Mouse (Mus musculus) CH12.LX (cell line): ENCODE results near the gene Cd3d.
A peak's percentile ranks its signal among the peaks of the same experiment; 100 is the strongest.

Experiments used
- BHLHE40 ChIP-seq: IDR thresholded peaks from 2 replicates; pipeline ENCODE4 v1.6.1; 2011; ENCODE audit warnings: mild to moderate bottlenecking, low read depth, low read length, improper control_type of control experiment
- CTCF ChIP-seq, 2 experiments: IDR thresholded peaks in 1 of 2; conservative IDR thresholded peaks in 1 of 2; 2 replicates each; pipeline ENCODE4 v1.5.1; 2011 to 2012; ENCODE audit warnings: low read depth in 2 of 2, low read length in 2 of 2, improper control_type of control experiment in 1 of 2, inconsistent platforms in 1 of 2, mild to moderate bottlenecking in 1 of 2, moderate library complexity in 1 of 2
- ELF1 ChIP-seq: IDR thresholded peaks from 2 replicates; pipeline ENCODE4 v1.6.1; 2014; ENCODE audit warnings: low read depth, mild to moderate bottlenecking, inconsistent platforms, low read length, improper control_type of control experiment
- EP300 ChIP-seq: IDR thresholded peaks from 2 replicates; pipeline ENCODE4 v1.6.1; 2011; ENCODE audit warnings: low read length, improper control_type of control experiment
- JUN ChIP-seq: IDR thresholded peaks from 2 replicates; pipeline ENCODE4 v1.6.1; 2011; ENCODE audit warnings: low read depth, mild to moderate bottlenecking, low read length, improper control_type of control experiment, moderate library complexity; ENCODE audit not compliant: insufficient read depth
- MAFK ChIP-seq: IDR thresholded peaks from 2 replicates; pipeline ENCODE4 v1.6.1; 2011; ENCODE audit warnings: low read length, improper control_type of control experiment; ENCODE audit not compliant: insufficient replicate concordance
- MXI1 ChIP-seq: IDR thresholded peaks from 2 replicates; pipeline ENCODE4 v1.6.1; 2011; ENCODE audit warnings: mild to moderate bottlenecking, low read depth, low read length, improper control_type of control experiment
- POLR2A ChIP-seq: IDR thresholded peaks from 2 replicates; pipeline ENCODE4 v1.6.1; 2011; ENCODE audit warnings: low read depth, mild to moderate bottlenecking, improper control_type of control experiment, low read length
- RAD21 ChIP-seq: IDR thresholded peaks from 2 replicates; pipeline ENCODE4 v1.6.1; 2011; ENCODE audit warnings: low read depth, mild to moderate bottlenecking, low read length, improper control_type of control experiment, moderate library complexity
- SMC3 ChIP-seq: IDR thresholded peaks from 2 replicates; pipeline ENCODE4 v1.6.1; 2011; ENCODE audit warnings: low read depth, low read length, improper control_type of control experiment
- TCF12 ChIP-seq: IDR thresholded peaks from 2 replicates; pipeline ENCODE4 v1.6.1; 2014; ENCODE audit warnings: low read depth, mild to moderate bottlenecking, inconsistent platforms, low read length, improper control_type of control experiment
- USF1 ChIP-seq: IDR thresholded peaks from 2 replicates; pipeline ENCODE4 v1.6.1; 2014; ENCODE audit warnings: low read depth, mild to moderate bottlenecking, inconsistent platforms, low read length, improper control_type of control experiment

GRCm38 (mm10) chr9:44965126-44965832 lies 16.3 kb upstream of the Cd3d start, which contains the start of gene Ube4a:
- TF ChIP-seq SMC3 (no peak), CTCF (conservative IDR thresholded peaks at IDR 0.05 in 1 of 2, IDR thresholded peaks at IDR 0.05 in 1 of 2; ENCODE audit: low read depth in 2 of 2, low read length in 2 of 2) (no peak), POLR2A (peak; percentile 93), MAFK (no peak), MXI1 (peak; percentile 81), ELF1 (peak; percentile 100), JUN (no peak), TCF12 (peak; percentile 89), EP300 (no peak), BHLHE40 (no peak), USF1 (no peak), RAD21 (no peak)
